25 mouse cellular contexts compared by ENCODE assay signal in genomic region chr11:57758621-57759020, GRCm38 (mm10).
"Had no signal": no experiment of that assay in that cellular context is flagged by ENCODE, and none has a peak within 500 bp of the region (broad histone marks: within the 10 kb centered on the region; RNA-seq: fewer than 3 reads in every experiment).

No protein-coding gene starts in this region.

- H3K27me3 ChIP-seq: heart, embryonic 13.5 days; heart, embryonic 15.5 days; hindbrain, embryonic 13.5 days; hindbrain, embryonic 15.5 days; kidney, embryonic 15.5 days had no signal

- H3K9ac ChIP-seq: heart, embryonic 13.5 days; heart, embryonic 15.5 days; hindbrain, embryonic 13.5 days; hindbrain, embryonic 15.5 days; kidney, embryonic 15.5 days; limb, embryonic 12.5 days had no signal

- H3K4me3 ChIP-seq: heart, embryonic 10.5 days; heart, embryonic 13.5 days; heart, embryonic 15.5 days; hindbrain, embryonic 13.5 days; hindbrain, embryonic 15.5 days; kidney, embryonic 15.5 days; left cerebral cortex, adult 2 months; limb, embryonic 10.5 days; limb, embryonic 12.5 days had no signal

- H3K9me3 ChIP-seq: heart, embryonic 10.5 days; heart, embryonic 15.5 days; hindbrain, embryonic 13.5 days; hindbrain, embryonic 15.5 days; kidney, embryonic 15.5 days; limb, embryonic 10.5 days had no signal

- H3K4me2 ChIP-seq: heart, embryonic 13.5 days; heart, embryonic 15.5 days; hindbrain, embryonic 13.5 days; hindbrain, embryonic 15.5 days; kidney, embryonic 15.5 days; limb, embryonic 12.5 days; liver, embryonic 11.5 days had no signal

- H3K36me3 ChIP-seq: hindbrain, embryonic 15.5 days had no signal

- DNase-seq: gastrocnemius, postnatal 14 days; gastrocnemius, postnatal 36 days; heart, adult 11 months; heart, postnatal 14 days; heart, postnatal 36 days; kidney, adult 11 months; kidney, adult 2 months; kidney, adult 9 months; kidney, postnatal 14 days; kidney, postnatal 36 days; layer of hippocampus, adult 9-11 months; layer of hippocampus, postnatal 36 days; liver had no signal

- H3K27ac ChIP-seq: heart, embryonic 10.5 days; heart, embryonic 13.5 days; heart, embryonic 15.5 days; hindbrain, embryonic 13.5 days; hindbrain, embryonic 15.5 days; hindbrain, postnatal 0 days; kidney, embryonic 15.5 days; kidney, postnatal 0 days; left cerebral cortex, adult 2 months; limb, embryonic 10.5 days; limb, embryonic 12.5 days had no signal

- ATAC-seq: hindbrain, postnatal 0 days had no signal
